Mouse (Mus musculus): ENCODE measurements around the gene Osbpl9. TPM values are rescaled to one million over a fixed set of nuclear protein-coding genes. Genes with fewer than 3 reads are reported as not detected.

Osbpl9 gene
- polyA plus RNA-seq, 1 experiment from 2014 or later, result 55.1 TPM

DNA sequence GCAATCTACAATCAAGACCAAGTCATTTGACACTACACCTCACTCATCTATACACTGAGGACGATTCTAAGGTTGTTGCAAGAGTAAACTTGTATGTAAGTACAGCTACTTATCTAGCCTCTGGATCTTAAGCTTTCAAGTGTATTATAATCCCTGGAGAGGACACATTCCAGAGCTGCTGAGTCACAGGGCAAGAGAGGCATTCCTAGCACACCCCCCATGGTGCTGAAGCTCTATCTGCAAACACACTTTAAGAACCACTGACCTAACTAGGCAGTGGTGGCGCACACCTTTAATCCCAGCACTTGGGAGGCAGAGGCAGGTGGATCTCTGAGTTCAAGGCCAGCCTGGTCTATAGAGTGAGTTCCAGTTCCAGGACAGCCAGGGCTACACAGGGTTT, 51.9 kb downstream of the Osbpl9 start:
- WGBS, result 60% methylated on average over 2 of the region's 2 CpGs
- Histone ChIP-seq H3K9ac (no peak overlapping the region), H3K27me3 (replicated peaks) (no peaks in the 10 kb centered on the region), H3K4me1 (peaks cover 3% of the 10 kb centered on the region; the same call in 1 of the 2 replicates), H3K4me3 (replicated peaks) (no peak overlapping the region), H3K9me3 (no peaks in the 10 kb centered on the region), H3K4me2 (no peak overlapping the region), H3K36me3 (no peaks in the 10 kb centered on the region), H3K27ac (no peak overlapping the region)
- ATAC-seq (ENCODE audit: insufficient read depth, low FRiP score, low read depth), result no peak

DNA sequence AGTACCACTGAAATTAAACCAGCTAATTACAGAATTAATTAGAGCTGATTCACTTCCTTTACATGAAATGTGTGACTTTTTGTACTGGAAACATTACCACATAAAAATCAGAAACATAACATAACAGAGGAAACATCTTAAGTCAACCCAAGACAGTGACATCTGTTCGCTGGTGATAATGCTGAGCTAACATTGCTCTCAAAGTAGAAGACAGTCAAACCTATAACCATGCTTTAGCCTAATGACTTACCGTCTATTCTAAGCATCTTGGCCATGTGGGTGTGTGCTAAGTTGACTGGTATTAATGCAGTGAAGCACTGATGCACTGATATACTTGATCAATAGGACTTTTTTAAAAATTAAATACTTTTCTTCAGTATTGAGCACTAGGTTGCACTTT, 52.7 kb downstream of the Osbpl9 start:
- H3K27ac ChIP-seq, result no peak overlapping the region
- H3K4me2 ChIP-seq, result no peak overlapping the region
- WGBS, result 76% methylated on average over 2 of the region's 2 CpGs
- no peaks in the 10 kb centered on the region for H3K9me3 ChIP-seq
- H3K4me3 ChIP-seq (replicated peaks), result no peak overlapping the region
- H3K4me1 ChIP-seq, result peaks cover 3% of the 10 kb centered on the region; the same call in 1 of the 2 replicates
- ATAC-seq (ENCODE audit: insufficient read depth, low FRiP score, low read depth), result no peak
- H3K9ac ChIP-seq, result no peak overlapping the region
- no peaks in the 10 kb centered on the region for H3K36me3 ChIP-seq
- H3K27me3 ChIP-seq (replicated peaks), result no peaks in the 10 kb centered on the region

DNA sequence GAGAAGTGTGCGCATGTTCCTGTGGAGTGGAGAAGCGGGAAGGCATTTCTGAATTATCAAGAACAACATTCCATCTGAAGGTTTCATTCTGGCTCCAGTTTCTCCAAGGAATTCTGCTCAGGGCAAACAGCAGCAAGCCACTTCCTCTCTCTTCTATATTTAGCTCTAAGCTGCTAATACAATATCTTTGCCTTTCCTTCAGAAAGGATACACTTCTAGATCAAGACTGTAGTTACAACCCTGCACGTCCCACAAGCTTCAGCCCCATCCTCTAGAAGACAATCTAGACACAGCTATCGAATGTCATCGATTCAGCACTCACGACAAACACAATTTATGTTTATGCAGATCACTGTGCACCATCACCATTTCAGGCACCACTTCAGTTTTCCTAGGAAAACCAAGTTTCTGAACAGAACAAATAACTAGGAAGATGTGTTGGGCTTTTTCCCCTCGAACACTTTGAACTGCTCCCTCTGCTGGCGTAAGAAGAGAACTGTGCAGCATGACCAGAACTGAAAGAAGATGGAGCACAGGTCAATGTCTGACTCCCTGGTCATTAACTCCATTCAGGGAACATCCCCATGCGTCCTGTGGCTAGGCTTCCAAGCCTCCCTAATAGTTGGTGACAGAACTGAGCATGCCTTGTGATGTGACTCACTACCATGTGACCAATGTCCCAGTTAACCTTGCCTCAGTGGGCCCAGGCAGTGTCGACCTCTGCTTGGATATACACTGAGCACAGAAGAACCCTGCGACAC, 54.6 kb downstream of the Osbpl9 start:
- Histone ChIP-seq H3K27ac (peak overlapping the region; percentile 35; the same call in 1 of the 2 replicates), H3K36me3 (no peaks in the 10 kb centered on the region), H3K4me1 (peaks cover 3% of the 10 kb centered on the region; the same call in 1 of the 2 replicates), H3K4me3 (replicated peaks) (no peak overlapping the region), H3K9me3 (no peaks in the 10 kb centered on the region), H3K9ac (no peak overlapping the region), H3K27me3 (replicated peaks) (no peaks in the 10 kb centered on the region), H3K4me2 (peak overlapping the region; percentile 16; the same call in 1 of the 2 replicates)
- ATAC-seq (ENCODE audit: insufficient read depth, low FRiP score, low read depth), result no peak
- whole genome bisulfite sequencing, result 49% methylated on average over 11 of the region's 11 CpGs

DNA sequence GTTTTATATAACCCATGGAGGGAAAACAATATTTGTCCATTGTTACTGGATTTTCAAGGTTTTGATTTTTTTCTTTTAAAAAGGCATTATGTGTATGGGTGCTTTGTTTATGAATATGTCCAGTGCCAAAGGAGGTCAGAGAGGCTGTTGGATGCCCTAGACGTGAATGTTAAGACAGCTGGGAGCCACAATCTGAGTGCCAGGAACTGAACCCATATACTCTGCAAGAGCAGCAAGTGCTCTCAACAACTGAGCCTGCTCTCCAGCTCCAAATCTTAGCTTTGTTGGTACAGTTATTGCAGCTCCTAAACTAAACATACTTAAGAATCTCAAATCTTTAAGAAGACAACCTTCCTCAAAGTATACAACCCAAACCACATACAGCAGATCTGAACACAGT, 59.0 kb downstream of the Osbpl9 start:
- Histone ChIP-seq H3K27me3 (replicated peaks) (no peaks in the 10 kb centered on the region), H3K9ac (no peak overlapping the region), H3K4me2 (no peak overlapping the region), H3K4me3 (replicated peaks) (no peak overlapping the region), H3K9me3 (no peaks in the 10 kb centered on the region), H3K4me1 (peaks cover 3% of the 10 kb centered on the region; the same call in 1 of the 2 replicates), H3K36me3 (no peaks in the 10 kb centered on the region), H3K27ac (no peak overlapping the region)
- ATAC-seq (ENCODE audit: insufficient read depth, low FRiP score, low read depth), result no peak
- 55% methylated on average over 1 of the region's 1 CpGs for WGBS

DNA sequence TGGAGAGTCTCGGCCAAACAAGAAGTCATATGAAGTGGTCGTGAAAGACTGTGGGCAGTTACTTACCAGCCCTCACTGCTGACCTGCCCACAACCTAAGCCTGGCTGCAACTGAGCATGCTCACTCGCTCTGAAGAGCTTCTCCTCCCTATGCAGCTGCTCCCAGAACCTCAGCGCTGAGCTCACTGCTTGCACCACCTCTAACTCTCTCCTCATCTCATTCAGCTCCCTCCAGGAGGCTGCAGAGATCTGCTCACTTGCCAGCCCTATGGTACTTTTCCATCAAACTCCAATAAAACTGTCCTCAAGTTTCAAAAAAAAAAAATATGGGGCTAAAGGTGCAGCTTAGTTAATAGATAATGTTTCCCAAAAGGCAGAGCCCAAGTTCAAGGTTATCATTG, 63.5 kb downstream of the Osbpl9 start:
- no peak for ATAC-seq (ENCODE audit: insufficient read depth, low FRiP score, low read depth)
- H3K4me1 ChIP-seq, result no peaks in the 10 kb centered on the region
- no peak overlapping the region for H3K4me2 ChIP-seq
- H3K27me3 ChIP-seq (replicated peaks), result no peaks in the 10 kb centered on the region
- H3K9ac ChIP-seq, result no peak overlapping the region
- H3K36me3 ChIP-seq, result no peaks in the 10 kb centered on the region
- WGBS, result 53% methylated on average over 4 of the region's 4 CpGs
- H3K4me3 ChIP-seq (replicated peaks), result no peak overlapping the region
- H3K9me3 ChIP-seq, result no peaks in the 10 kb centered on the region
- no peak overlapping the region for H3K27ac ChIP-seq

DNA sequence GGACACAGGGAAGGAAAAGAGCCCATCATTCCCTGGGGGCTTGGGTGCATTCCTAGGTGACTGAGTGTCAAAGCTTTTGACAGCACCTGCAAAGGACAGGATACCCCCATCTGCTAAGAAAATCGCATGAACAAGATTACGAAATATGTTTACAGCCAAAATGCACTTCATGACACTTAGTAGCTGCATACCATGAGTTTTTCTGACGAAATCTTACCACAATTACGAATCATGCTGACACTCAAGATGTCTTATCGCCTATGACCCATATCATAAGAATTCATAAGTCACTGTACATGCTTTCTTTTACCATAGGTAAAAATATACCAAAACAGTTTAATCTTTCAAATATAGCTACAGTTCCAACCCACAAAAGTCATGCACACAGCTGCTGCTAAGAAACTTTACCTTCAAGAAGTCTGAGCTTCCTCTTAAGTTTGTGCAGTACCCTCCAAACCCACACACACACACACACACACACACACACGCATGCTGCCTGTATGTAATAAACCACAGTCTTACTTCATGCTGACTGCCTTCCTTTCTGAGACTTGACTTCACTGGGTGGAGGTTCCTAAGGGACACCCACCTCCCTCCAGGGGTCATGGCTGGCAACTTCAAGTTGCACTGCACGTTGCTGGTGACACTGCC, 65.5 kb downstream of the Osbpl9 start:
- Histone ChIP-seq H3K27me3 (replicated peaks) (no peaks in the 10 kb centered on the region), H3K9ac (no peak overlapping the region), H3K27ac (no peak overlapping the region), H3K36me3 (no peaks in the 10 kb centered on the region), H3K9me3 (no peaks in the 10 kb centered on the region), H3K4me1 (no peaks in the 10 kb centered on the region), H3K4me2 (no peak overlapping the region), H3K4me3 (replicated peaks) (no peak overlapping the region)
- no peak for ATAC-seq (ENCODE audit: insufficient read depth, low FRiP score, low read depth)
- 74% methylated on average over 7 of the region's 7 CpGs for WGBS

DNA sequence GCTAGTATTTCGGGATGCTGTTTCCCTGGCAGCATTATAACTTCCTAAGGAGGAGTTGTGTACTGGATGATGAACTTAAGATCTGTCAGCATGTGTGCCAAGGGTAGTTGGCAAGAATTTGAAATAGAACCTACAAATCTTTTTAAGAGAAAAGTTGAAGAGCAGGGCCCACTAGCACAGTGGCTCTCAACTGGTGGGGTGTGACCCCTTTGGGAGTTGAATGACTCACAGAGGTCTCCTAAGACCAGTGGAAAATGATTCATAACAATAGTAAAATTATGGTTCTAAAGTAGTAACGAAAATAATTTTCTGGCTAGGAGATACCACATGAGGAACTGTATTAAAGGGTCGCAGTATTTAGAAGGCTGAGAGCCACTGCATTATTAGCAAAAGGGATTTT, 67.1 kb downstream of the Osbpl9 start:
- no peaks in the 10 kb centered on the region for H3K9me3 ChIP-seq
- H3K4me1 ChIP-seq, result no peaks in the 10 kb centered on the region
- no peak overlapping the region for H3K4me2 ChIP-seq
- no peak overlapping the region for H3K4me3 ChIP-seq (replicated peaks)
- no peaks in the 10 kb centered on the region for H3K36me3 ChIP-seq
- H3K27me3 ChIP-seq (replicated peaks), result no peaks in the 10 kb centered on the region
- WGBS, result 89% methylated on average over 3 of the region's 3 CpGs
- H3K9ac ChIP-seq, result no peak overlapping the region
- no peak for ATAC-seq (ENCODE audit: insufficient read depth, low FRiP score, low read depth)
- H3K27ac ChIP-seq, result no peak overlapping the region

DNA sequence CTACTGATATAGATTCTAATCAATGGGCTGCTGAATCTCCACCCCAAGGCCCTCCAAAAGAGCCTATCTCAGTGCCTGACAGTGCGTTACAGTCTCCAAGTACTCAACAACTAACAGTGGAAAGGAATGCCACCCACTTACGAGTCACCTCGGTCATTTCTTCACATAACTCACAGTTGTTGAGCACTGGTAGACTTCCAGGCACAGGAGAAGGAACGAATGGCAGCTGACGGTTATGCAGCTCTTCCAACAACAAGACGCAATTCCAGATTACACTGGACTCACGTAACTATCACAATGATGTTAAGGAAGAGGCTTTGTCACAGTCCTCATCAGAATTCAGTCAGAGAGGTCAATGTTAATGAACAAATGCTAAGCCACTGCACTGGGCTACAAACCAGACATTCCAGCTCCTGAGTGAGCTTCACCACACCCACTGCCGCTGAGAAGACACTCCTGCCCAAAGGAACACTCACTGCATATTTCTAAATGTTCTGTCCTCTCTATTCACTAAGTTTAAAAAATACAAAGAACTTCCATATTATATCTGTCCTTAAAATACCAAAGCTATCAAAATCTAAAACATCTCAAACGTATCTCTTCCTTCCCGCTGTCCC, 70.7 kb downstream of the Osbpl9 start:
- H3K4me2 ChIP-seq, result no peak overlapping the region
- no peaks in the 10 kb centered on the region for H3K9me3 ChIP-seq
- WGBS, result 90% methylated on average over 10 of the region's 10 CpGs
- no peak overlapping the region for H3K27ac ChIP-seq
- no peaks in the 10 kb centered on the region for H3K4me1 ChIP-seq
- H3K36me3 ChIP-seq, result no peaks in the 10 kb centered on the region
- H3K27me3 ChIP-seq (replicated peaks), result no peaks in the 10 kb centered on the region
- H3K4me3 ChIP-seq (replicated peaks), result no peak overlapping the region
- ATAC-seq (ENCODE audit: insufficient read depth, low FRiP score, low read depth), result no peak
- no peak overlapping the region for H3K9ac ChIP-seq

DNA sequence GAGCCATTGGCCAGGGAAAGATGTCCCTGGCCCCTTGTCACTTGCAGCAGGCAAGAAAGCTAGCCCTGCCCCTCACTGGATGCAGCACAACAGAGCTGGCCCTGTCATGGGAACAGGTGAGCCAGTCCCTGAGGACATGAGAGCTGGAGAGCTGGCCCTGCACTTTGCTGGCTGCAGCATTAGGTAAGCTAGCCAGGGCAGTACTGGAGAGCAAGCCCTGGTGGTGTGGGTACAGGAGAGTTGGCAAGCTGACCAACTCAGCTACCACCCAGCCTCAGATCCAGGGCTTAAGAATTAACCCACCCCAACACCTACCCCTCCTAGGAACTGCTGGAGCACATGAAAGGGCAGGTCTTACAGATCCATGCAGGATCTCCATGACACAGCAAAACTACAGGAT, 73.1 kb downstream of the Osbpl9 start:
- Histone ChIP-seq H3K4me2 (no peak overlapping the region), H3K27me3 (replicated peaks) (no peaks in the 10 kb centered on the region), H3K36me3 (no peaks in the 10 kb centered on the region), H3K4me1 (no peaks in the 10 kb centered on the region), H3K27ac (no peak overlapping the region), H3K4me3 (replicated peaks) (no peak overlapping the region), H3K9ac (no peak overlapping the region), H3K9me3 (no peaks in the 10 kb centered on the region)
- no peak for ATAC-seq (ENCODE audit: insufficient read depth, low FRiP score, low read depth)

DNA sequence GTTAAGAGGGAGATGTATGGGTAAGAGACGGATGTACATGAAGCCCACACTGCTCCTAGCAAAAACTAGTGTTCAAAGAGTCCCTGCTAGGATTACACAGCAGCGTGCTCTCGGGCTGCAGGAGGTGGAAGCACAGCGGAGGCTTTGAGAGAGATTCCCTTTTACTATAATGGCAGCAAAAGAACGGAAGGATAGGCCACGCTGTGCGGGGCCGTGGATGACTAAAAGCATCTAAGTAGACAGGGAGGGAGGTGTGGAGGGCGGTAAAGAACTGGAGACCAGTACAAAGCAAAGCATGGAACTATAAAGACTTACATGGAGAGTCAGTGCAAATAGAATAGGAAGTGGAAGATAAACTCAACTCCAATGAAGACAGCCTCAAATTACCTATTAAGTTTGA, 74.1 kb downstream of the Osbpl9 start:
- WGBS, result 85% methylated on average over 9 of the region's 9 CpGs
- no peak overlapping the region for H3K9ac ChIP-seq
- ATAC-seq (ENCODE audit: insufficient read depth, low FRiP score, low read depth), result no peak
- H3K27ac ChIP-seq, result no peak overlapping the region
- H3K4me3 ChIP-seq (replicated peaks), result no peak overlapping the region
- H3K9me3 ChIP-seq, result no peaks in the 10 kb centered on the region
- H3K36me3 ChIP-seq, result no peaks in the 10 kb centered on the region
- no peaks in the 10 kb centered on the region for H3K4me1 ChIP-seq
- H3K4me2 ChIP-seq, result no peak overlapping the region
- no peaks in the 10 kb centered on the region for H3K27me3 ChIP-seq (replicated peaks)

DNA sequence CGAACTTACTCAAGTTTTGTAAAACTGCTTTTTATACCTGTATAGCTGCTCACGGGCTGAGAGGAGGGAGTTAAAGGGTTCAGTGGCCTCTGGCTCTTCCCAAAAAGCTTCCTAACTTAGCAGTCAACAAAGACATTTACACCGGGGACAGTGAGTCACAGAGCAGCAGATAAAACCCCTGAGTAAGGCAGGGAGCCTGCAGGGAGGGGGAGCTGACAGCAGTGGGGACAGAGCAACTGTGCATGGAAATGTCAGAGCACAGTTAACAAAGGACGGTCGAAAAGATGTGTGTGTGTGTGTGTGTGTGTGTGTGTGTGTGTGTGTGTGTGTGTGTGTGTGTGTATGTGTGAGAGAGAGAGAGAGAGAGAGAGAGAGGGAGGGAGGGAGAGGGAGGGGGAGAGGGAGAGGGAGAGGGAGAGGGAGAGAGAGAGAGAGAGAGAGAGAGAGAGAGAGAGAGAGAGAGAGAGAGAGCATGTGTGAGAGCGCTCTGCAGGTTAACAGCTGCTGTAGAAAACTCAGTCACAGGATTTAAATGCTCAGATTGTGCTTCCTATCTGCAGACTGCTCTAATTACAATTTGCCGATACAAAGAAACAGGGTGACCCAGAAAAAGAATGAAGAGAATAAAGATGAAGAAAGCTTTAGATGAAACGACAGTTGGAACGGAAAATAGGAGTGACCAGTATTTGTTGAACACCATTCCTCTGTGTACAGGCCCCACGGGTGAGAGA, 75.1 kb downstream of the Osbpl9 start:
- Histone ChIP-seq H3K4me1 (no peaks in the 10 kb centered on the region), H3K4me2 (no peak overlapping the region), H3K9ac (no peak overlapping the region), H3K9me3 (no peaks in the 10 kb centered on the region), H3K36me3 (no peaks in the 10 kb centered on the region), H3K27me3 (replicated peaks) (no peaks in the 10 kb centered on the region), H3K4me3 (replicated peaks) (no peak overlapping the region), H3K27ac (no peak overlapping the region)
- ATAC-seq (ENCODE audit: insufficient read depth, low FRiP score, low read depth), result no peak
- 43% methylated on average over 10 of the region's 10 CpGs for WGBS

All from stomach, embryonic 15.5 days (tissue).